Mouse (Mus musculus) CH12.LX (cell line): ENCODE data around the gene Prkn.

Experiments used
- BHLHE40 ChIP-seq: IDR thresholded peaks from 2 replicates; pipeline ENCODE4 v1.6.1; 2011; ENCODE audit warnings: mild to moderate bottlenecking, low read depth, low read length, improper control_type of control experiment
- CHD1 ChIP-seq: IDR thresholded peaks from 2 replicates; pipeline ENCODE4 v1.6.1; 2012; ENCODE audit warnings: low read depth, low read length, improper control_type of control experiment, inconsistent platforms
- CHD2 ChIP-seq: IDR thresholded peaks from 2 replicates; pipeline ENCODE4 v1.6.1; 2011; ENCODE audit warnings: low read length, improper control_type of control experiment
- CTCF ChIP-seq, 2 experiments: IDR thresholded peaks in 1 of 2; conservative IDR thresholded peaks in 1 of 2; 2 replicates each; pipeline ENCODE4 v1.5.1; 2011 to 2012; ENCODE audit warnings: low read depth in 2 of 2, low read length in 2 of 2, improper control_type of control experiment in 1 of 2, inconsistent platforms in 1 of 2, mild to moderate bottlenecking in 1 of 2, moderate library complexity in 1 of 2
- E2F4 ChIP-seq: IDR thresholded peaks from 2 replicates; pipeline ENCODE4 v1.6.1; 2011; ENCODE audit warnings: low read depth, low read length, improper control_type of control experiment; ENCODE audit not compliant: insufficient replicate concordance
- EP300 ChIP-seq: IDR thresholded peaks from 2 replicates; pipeline ENCODE4 v1.6.1; 2011; ENCODE audit warnings: low read length, improper control_type of control experiment
- GABPA ChIP-seq: IDR thresholded peaks from 2 replicates; pipeline ENCODE4 v1.6.1; 2012; ENCODE audit warnings: low read depth, low read length, improper control_type of control experiment, inconsistent platforms; ENCODE audit not compliant: insufficient replicate concordance
- MAX ChIP-seq: IDR thresholded peaks from 2 replicates; pipeline ENCODE4 v1.6.1; 2011; ENCODE audit warnings: low read length, improper control_type of control experiment
- MXI1 ChIP-seq: IDR thresholded peaks from 2 replicates; pipeline ENCODE4 v1.6.1; 2011; ENCODE audit warnings: mild to moderate bottlenecking, low read depth, low read length, improper control_type of control experiment
- POLR2A ChIP-seq: IDR thresholded peaks from 2 replicates; pipeline ENCODE4 v1.6.1; 2011; ENCODE audit warnings: low read depth, mild to moderate bottlenecking, improper control_type of control experiment, low read length
- RAD21 ChIP-seq: IDR thresholded peaks from 2 replicates; pipeline ENCODE4 v1.6.1; 2011; ENCODE audit warnings: low read depth, mild to moderate bottlenecking, low read length, improper control_type of control experiment, moderate library complexity
- RCOR1 ChIP-seq: conservative IDR thresholded peaks from 2 replicates; pipeline ENCODE4 v1.6.1; 2012; ENCODE audit warnings: low read depth, mild to moderate bottlenecking, inconsistent platforms, low read length, improper control_type of control experiment
- USF2 ChIP-seq: conservative IDR thresholded peaks from 2 replicates; pipeline ENCODE4 v1.6.1; 2011; ENCODE audit warnings: low read depth, low read length, improper control_type of control experiment
- ZMIZ1 ChIP-seq: IDR thresholded peaks from 2 replicates; pipeline ENCODE4 v1.6.1; 2012; ENCODE audit warnings: low read depth, mild to moderate bottlenecking, inconsistent platforms, low read length, improper control_type of control experiment

- TF ChIP-seq GABPA, result no peak
- no peak for TF ChIP-seq CTCF (conservative IDR thresholded peaks at IDR 0.05 in 1 of 2, IDR thresholded peaks at IDR 0.05 in 1 of 2; ENCODE audit: low read depth in 2 of 2, low read length in 2 of 2)
- TF ChIP-seq EP300, result no peak
- no peak for TF ChIP-seq CHD1
- no peak for TF ChIP-seq CHD2
- no peak for TF ChIP-seq RCOR1
- no peak for TF ChIP-seq MXI1
- no peak for TF ChIP-seq POLR2A
- no peak for TF ChIP-seq BHLHE40
- no peak for TF ChIP-seq USF2
- no peak for TF ChIP-seq E2F4
- TF ChIP-seq MAX, result no peak
- no peak for TF ChIP-seq ZMIZ1
- no peak for TF ChIP-seq RAD21
Observed at GRCm38 (mm10) chr17:11888806-11889205, 1048.6 kb downstream of the Prkn start.
